Mouse (Mus musculus) gastrocnemius, postnatal 25 days (tissue): ENCODE measurements around the gene Pigb. TPM values are rescaled to one million over a fixed set of nuclear protein-coding genes. Genes with fewer than 3 reads are reported as not detected.

ENCODE experiments used
- DNase-seq: peaks from one replicate; pipeline ENCODE4 v3.0.0; 2022
- microRNA-seq, 2 experiments: library from miRNA; unstranded; fragments of <30 nt; microRNA quantifications; one replicate each; pipeline ENCODE4 v1.2.0; 2021; ENCODE audit warnings: borderline replicate concordance in 2 of 2
- total RNA-seq, 2 experiments: library from RNA; stranded (reverse); gene quantifications; 1 replicate in 1 of 2; 2 replicates in 1 of 2; pipeline ENCODE4 v1.2.3; 2021

The Pigb gene
- total RNA-seq, 2 experiments from 2014 or later, result 3.7 to 3.9 TPM

- DNase-seq, result no peak
Measured at GRCm38 (mm10) chr9:72991420-72991819, 48.8 kb downstream of the Pigb start.

- DNase-seq, result no peak
Measured at GRCm38 (mm10) chr9:72988706-72989105, 51.5 kb downstream of the Pigb start.

GRCm38 (mm10) chr9:72987703-72988102 lies 52.5 kb downstream of the Pigb start:
- DNase-seq, result no peak

GRCm38 (mm10) chr9:72985250-72986220 lies 54.6 kb downstream of the Pigb start, which contains the start of the genes Ccpg1os and Ccpg1:
Ccpg1os (minus strand) TSS chr9:72985382.
Ccpg1 (plus strand) TSS chr9:72985429.
- peak; percentile 98 for DNase-seq

- DNase-seq, result no peak
Measured at GRCm38 (mm10) chr9:72983066-72983465, 57.1 kb downstream of the Pigb start.

GRCm38 (mm10) chr9:72975242-72975641 lies 64.9 kb downstream of the Pigb start:
- DNase-seq, result no peak

- no peak for DNase-seq
Measured at GRCm38 (mm10) chr9:72974734-72975133, 65.4 kb downstream of the Pigb start.

GRCm38 (mm10) chr9:72972984-72973383 lies 67.2 kb downstream of the Pigb start:
- no peak for DNase-seq

GRCm38 (mm10) chr9:72972435-72972834 lies 67.7 kb downstream of the Pigb start:
- DNase-seq, result no peak

- no peak for DNase-seq
Measured at GRCm38 (mm10) chr9:72969874-72970273, 70.3 kb downstream of the Pigb start.

GRCm38 (mm10) chr9:72968349-72969061 lies 71.7 kb downstream of the Pigb start:
- DNase-seq, result no peak

- DNase-seq, result no peak
Measured at GRCm38 (mm10) chr9:72961959-72962358, 78.2 kb downstream of the Pigb start.

- DNase-seq, result no peak
Measured at GRCm38 (mm10) chr9:72961346-72961745, 78.8 kb downstream of the Pigb start.

- peak; percentile 69 for DNase-seq
Measured at GRCm38 (mm10) chr9:72958521-72959450, 81.4 kb downstream of the Pigb start, which contains the start of the genes Dyx1c1 and Gm44503. Dyx1c1 (plus strand) TSS chr9:72958785. Gm44503 (plus strand) TSS chr9:72958852.

Small RNA genes within 50 kb of the gene (microRNA-seq; reads per million reads assigned to microRNA genes)
- gene Gm27353, result 0 reads per million in 2 experiments

Other genes starting within 250 kb of the Pigb start
- gene Prtg, start 233.5 kb downstream of the Pigb start, total RNA-seq, result under 1 TPM; 0.13 to 0.18 TPM
- gene Pygo1, start 114.7 kb downstream of the Pigb start, total RNA-seq, result 1 to 10 TPM; 6.9 to 8.3 TPM
- under 1 TPM; 0.49 to 0.78 TPM for gene Dyx1c1, start 81.6 kb downstream of the Pigb start, total RNA-seq
- not detected for gene Gm44503, start 81.5 kb downstream of the Pigb start, total RNA-seq
- gene Ccpg1os, start 55.0 kb downstream of the Pigb start, total RNA-seq, result 1 to 10 TPM; 7.0 to 9.4 TPM
- gene Ccpg1, start 54.9 kb downstream of the Pigb start, total RNA-seq, result 10 to 100 TPM; 53.9 to 59.0 TPM
- gene Rab27a, start 4.5 kb upstream of the Pigb start, total RNA-seq, result 1 to 10 TPM; 1.9 to 2.5 TPM
- gene Khdc3, start 61.5 kb upstream of the Pigb start, total RNA-seq, result not detected
- not detected for gene Gm20509, start 62.1 kb upstream of the Pigb start, total RNA-seq
- gene Rsl24d1, start 73.0 kb upstream of the Pigb start, total RNA-seq, result 10 to 100 TPM; 39.7 to 43.8 TPM